Mouse (Mus musculus) neural tube, embryonic 11.5 days (tissue): ENCODE results near the gene Fhod1. TPM values are rescaled to one million over a fixed set of nuclear protein-coding genes. Genes with fewer than 3 reads are reported as not detected.

ENCODE experiments used
- ATAC-seq: fragments of 200-750 bp; cut with Nextera tagmentation; 2 replicates; pipeline ENCODE4 v1.8.0; 2017; ENCODE audit warnings: moderate number of reproducible peaks, mild to moderate bottlenecking, moderate TSS enrichment, moderate library complexity; ENCODE audit not compliant: insufficient read depth, low FRiP score, low TSS enrichment
- DNase-seq: peaks from one replicate; pipeline ENCODE4 v3.0.0-alpha.2; 2015; ENCODE audit warnings: low spot score
- H3K27ac ChIP-seq: fragments of 300-500 bp; sonication (generic); 2 replicates; pipeline ENCODE4 v1.5.1; 2014; ENCODE audit warnings: low read depth, mild to moderate bottlenecking, low read length
- H3K27me3 ChIP-seq: fragments of 300-500 bp; sonication (generic); 2 replicates; pipeline ENCODE4 v1.6.1; 2014; ENCODE audit warnings: mild to moderate bottlenecking, low read length, mixed read lengths; ENCODE audit not compliant: control insufficient read depth, insufficient read depth
- H3K36me3 ChIP-seq: fragments of 300-500 bp; sonication (generic); 2 replicates; pipeline ENCODE4 v1.6.1; 2014; ENCODE audit warnings: mild to moderate bottlenecking, low read length, moderate library complexity, mixed read lengths; ENCODE audit not compliant: control insufficient read depth, insufficient read depth
- H3K4me1 ChIP-seq: fragments of 300-500 bp; sonication (generic); 2 replicates; pipeline ENCODE4 v1.6.1; 2014; ENCODE audit warnings: low read length, mixed read lengths; ENCODE audit not compliant: control insufficient read depth, insufficient read depth
- H3K4me2 ChIP-seq: fragments of 300-500 bp; sonication (generic); 2 replicates; pipeline ENCODE4 v1.6.1; 2014; ENCODE audit warnings: low read depth, mild to moderate bottlenecking, moderate library complexity
- H3K4me3 ChIP-seq: fragments of 300-500 bp; sonication (generic); 2 replicates; pipeline ENCODE4 v1.5.1; 2014; ENCODE audit warnings: low read depth, low read length
- H3K9ac ChIP-seq: fragments of 300-500 bp; sonication (generic); 2 replicates; pipeline ENCODE4 v1.6.1; 2014; ENCODE audit warnings: mild to moderate bottlenecking, low read length
- H3K9me3 ChIP-seq: fragments of 300-500 bp; sonication (generic); 2 replicates; pipeline ENCODE4 v1.6.1; 2016; ENCODE audit warnings: low read length; ENCODE audit not compliant: control insufficient read depth
- WGBS: fragments of 180-500 bp; shearing (Covaris S2); extraction: QIAGEN DNeasy Blood & Tissue Kit; methylation state at CpG from one replicate; pipeline ENCODE4 v1.1.7; 2014; 5-methylcytosine and 5-hydroxymethylcytosine counted together
- polyA plus RNA-seq: library from polyadenylated mRNA; unstranded; fragments of >200 nt; fragmentation: Nextera tagmentation; extraction: Ambion mirVana; gene quantifications from 2 replicates; pipeline ENCODE4 v1.2.1, GENCODE M21; 2014

Fhod1 gene
- polyA plus RNA-seq, 1 experiment from 2014 or later: 1.8 TPM

DNA sequence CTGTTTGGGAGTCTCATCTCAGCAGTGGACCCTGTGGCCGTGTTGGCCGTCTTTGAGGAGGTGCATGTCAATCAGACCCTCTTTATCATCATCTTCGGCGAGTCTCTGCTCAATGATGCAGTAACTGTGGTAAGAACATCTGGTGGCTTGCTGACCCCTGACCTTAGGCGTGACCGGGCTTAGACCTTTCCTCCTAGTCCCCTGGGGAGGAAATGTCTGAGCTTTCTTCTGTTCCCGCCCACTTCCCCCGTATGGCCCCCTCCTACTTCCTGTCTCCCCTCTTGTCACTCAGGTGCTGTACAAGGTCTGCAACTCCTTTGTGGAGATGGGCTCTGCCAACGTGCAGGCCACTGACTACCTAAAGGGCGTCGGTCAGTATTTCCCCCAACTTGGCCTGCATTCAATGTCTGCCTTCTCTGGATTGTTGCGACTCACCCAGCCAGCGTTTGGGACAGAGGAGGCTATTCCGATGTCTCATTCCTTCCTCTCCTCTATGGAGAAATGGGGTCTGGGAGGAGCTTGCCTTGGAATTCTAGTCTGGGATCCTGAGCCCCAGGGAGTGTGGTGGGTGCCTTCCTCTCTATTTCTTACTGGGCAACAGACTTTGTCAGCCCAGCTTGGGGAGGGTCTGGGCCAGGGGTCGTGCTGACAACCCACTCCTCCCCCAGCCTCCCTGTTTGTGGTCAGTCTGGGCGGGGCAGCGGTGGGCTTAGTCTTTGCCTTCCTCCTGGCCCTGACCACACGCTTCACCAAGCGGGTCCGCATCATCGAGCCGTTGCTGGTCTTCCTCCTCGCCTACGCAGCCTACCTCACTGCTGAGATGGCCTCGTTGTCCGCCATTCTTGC, 7.6 kb upstream of the Fhod1 start:
- no peak for DNase-seq

DNA sequence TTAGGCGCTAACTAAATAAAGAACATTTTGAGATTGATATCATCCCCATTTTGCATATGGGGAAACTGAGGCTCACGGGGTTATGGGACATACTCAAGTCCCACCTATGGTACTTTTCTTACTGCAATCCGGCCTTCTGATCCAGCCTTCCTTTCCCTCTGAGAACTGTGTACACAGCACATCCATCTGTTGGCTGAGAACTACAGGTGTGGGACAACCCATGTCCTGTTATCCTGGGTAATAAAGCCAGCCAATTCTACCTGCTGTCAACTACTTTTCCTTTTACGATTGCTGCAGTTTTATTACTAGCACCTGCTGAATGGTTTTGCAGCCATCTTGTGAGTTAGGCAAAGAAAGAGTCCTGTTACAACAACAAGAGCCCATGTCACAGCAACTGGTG, 6.8 kb upstream of the Fhod1 start:
- WGBS: 73% methylated on average over 4 of the region's 4 CpGs
- Histone ChIP-seq H3K27me3 (0 out of 2 replicates have a peak, but pooled peaks cover 2% of the 10 kb centered on the region), H3K27ac (no peak overlapping the region), H3K4me2 (no peak overlapping the region), H3K4me3 (no peak overlapping the region), H3K9me3 (no peaks in the 10 kb centered on the region), H3K4me1 (peaks cover 10% of the 10 kb centered on the region), H3K9ac (no peak overlapping the region), H3K36me3 (no peaks in the 10 kb centered on the region)
- DNase-seq (no peak), ATAC-seq (no peak)

More for the DNA sequence above, 7.6 kb upstream of the Fhod1 start:
- Histone ChIP-seq H3K9me3 (no peaks in the 10 kb centered on the region), H3K27me3 (no peaks in the 10 kb centered on the region), H3K4me3 (no peak overlapping the region), H3K27ac (no peak overlapping the region), H3K4me2 (no peak overlapping the region), H3K9ac (no peak overlapping the region), H3K36me3 (no peaks in the 10 kb centered on the region), H3K4me1 (peaks cover 3% of the 10 kb centered on the region)
- WGBS: 63% methylated on average over 26 of the region's 26 CpGs
- no peak for ATAC-seq

DNA sequence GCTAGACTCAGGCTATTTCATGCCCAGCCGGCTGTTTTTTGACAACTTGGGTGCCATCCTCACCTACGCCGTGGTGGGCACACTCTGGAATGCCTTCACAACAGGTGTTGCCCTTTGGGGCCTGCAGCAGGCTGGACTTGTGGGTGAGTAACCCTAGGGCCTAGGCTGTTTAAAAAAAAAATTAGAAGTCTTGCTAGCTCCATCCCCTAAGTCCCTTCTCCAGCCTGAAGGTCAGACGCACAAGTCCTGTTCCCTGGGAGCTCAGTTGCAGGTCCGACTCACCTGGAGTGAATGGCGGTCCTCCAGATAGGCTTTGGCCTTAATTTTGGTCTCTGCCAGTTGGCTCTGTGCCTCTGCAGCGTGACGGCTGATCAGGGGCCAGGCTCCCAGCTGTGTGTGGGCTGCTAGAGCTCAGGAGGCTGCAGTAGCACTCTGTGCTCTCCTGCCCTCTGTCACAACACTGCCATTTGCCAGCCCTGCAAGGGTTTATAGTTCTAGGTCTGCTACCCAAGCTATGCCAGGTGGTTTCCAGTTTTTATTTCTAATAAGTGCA, 5.9 kb upstream of the Fhod1 start:
- Histone ChIP-seq H3K4me1 (peaks cover 10% of the 10 kb centered on the region), H3K9me3 (no peaks in the 10 kb centered on the region), H3K4me3 (no peak overlapping the region), H3K9ac (no peak overlapping the region), H3K36me3 (no peaks in the 10 kb centered on the region), H3K4me2 (no peak overlapping the region), H3K27ac (no peak overlapping the region), H3K27me3 (0 out of 2 replicates have a peak, but pooled peaks cover 2% of the 10 kb centered on the region)
- DNase-seq (no peak), ATAC-seq (no peak)
- 76% methylated on average over 8 of the region's 8 CpGs for WGBS

DNA sequence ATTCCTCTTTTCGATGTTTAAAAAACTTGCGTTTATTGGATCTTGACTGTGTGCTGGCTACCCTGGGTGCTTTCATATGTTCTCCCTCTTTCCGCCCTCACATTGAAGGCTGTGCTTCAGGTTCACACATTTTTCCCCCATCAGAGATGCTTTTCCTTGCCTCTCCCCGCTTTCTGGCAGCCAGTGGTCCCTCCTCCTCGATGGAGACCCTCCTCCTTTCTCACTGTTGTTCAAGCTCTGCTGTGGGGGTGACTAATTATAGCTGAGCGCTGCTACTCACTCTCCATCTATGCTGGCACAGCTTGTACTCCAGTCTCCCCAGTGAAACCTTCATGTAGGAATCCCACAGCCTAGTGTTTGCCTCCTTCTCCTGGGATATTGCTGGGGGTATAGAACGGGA, 2.4 kb upstream of the Fhod1 start:
- no peak overlapping the region for H3K4me3 ChIP-seq
- 43% methylated on average over 7 of the region's 7 CpGs for WGBS
- H3K9me3 ChIP-seq: no peaks in the 10 kb centered on the region
- H3K4me1 ChIP-seq: peaks cover 21% of the 10 kb centered on the region
- 0 out of 2 replicates have a peak, but pooled peaks cover 2% of the 10 kb centered on the region for H3K27me3 ChIP-seq
- no peak for DNase-seq
- no peak overlapping the region for H3K27ac ChIP-seq
- peak overlapping the region; percentile 97; the same call in 1 of the 2 replicates for H3K4me2 ChIP-seq
- no peak for ATAC-seq
- H3K9ac ChIP-seq: no peak overlapping the region
- H3K36me3 ChIP-seq: no peaks in the 10 kb centered on the region

DNA sequence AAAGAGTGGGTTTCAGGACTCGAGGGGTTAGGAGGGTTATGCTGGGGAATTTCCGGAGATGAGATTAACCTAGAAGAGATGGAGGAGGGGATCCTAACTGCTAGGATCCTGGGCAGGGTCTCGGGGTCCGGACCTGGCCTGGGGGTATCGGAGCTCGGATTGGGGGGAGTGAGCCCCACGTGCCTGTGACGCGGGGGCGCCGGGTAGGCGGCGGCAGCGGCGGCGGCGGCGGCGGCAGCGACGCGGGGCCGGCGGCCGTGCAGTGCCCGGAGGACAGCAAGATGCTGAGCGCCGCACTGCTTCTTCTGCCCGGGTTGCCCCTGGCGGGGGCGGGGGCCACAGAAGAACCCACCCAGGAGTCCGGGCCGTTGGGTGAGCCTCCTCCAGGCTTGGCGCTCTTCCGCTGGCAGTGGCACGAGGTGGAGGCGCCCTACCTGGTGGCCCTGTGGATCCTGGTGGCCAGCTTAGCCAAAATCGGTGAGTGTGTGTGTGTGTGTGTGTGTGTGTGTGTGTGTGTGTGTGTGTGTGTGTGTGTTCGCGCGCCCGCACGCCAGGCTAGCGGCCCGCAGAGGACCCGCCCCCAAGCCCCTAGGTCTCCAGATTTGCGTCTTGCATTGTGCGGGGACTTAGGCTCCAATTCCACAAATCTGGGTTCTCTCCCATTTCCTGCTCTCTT, 1.5 kb upstream of the Fhod1 start:
- no peak overlapping the region for H3K27ac ChIP-seq
- peak overlapping the region; percentile 76 for H3K9ac ChIP-seq
- no peaks in the 10 kb centered on the region for H3K36me3 ChIP-seq
- H3K27me3 ChIP-seq: 0 out of 2 replicates have a peak, but pooled peaks cover 2% of the 10 kb centered on the region
- DNase-seq: peak; percentile 71
- ATAC-seq: peak; percentile 15
- H3K9me3 ChIP-seq: no peaks in the 10 kb centered on the region
- peaks cover 21% of the 10 kb centered on the region; the same call in 1 of the 2 replicates for H3K4me1 ChIP-seq
- peak overlapping the region; percentile 97 for H3K4me2 ChIP-seq
- H3K4me3 ChIP-seq: peak overlapping the region; percentile 60
- under 1% methylated on average over 30 of the region's 48 CpGs for WGBS

DNA sequence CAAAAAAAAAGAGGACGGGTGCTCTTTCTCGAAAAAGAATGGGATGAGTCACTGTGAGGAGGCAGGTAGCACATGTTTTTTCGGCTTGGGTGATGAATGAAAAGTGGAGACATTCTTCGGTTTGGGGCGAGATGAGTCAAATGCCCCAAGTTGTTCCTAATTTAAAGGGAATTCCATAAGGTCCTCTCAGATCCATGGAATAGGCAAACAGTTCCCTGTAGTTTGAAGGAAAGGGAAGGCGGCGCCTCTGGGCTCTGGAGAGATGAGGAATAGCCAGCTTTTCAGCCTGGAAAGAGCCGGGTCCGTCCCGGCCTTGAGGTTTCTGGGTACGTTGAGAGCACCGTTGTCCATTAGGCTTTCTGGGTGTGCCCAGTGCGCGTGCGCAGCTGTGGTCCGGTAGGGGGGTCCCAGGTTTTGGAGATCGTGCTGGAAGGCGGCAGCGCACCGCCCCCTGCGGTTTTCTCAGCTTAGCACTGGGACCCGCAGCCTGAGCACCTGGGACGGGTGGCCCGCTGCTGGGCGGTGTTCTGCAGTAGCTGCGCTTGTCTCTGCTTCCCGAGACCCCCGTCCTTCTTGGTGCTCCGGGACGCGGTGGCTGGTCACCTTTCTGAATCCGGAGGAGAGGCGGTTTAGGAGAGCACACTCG, 820 bp upstream of the Fhod1 start, which contains the start of gene Slc9a5:
Gene Slc9a5, plus strand, starts transcription at position 394 of the 646 bp plus-strand sequence.
- Histone ChIP-seq H3K27me3 (0 out of 2 replicates have a peak, but pooled peaks cover 2% of the 10 kb centered on the region), H3K9ac (peak within 1 kb of the TSS; percentile 76), H3K4me3 (peak within 1 kb of the TSS; percentile 60), H3K27ac (peak within 1 kb of the TSS; percentile 46; the same call in 1 of the 2 replicates), H3K36me3 (no peaks in the 10 kb centered on the region), H3K4me1 (peaks cover 21% of the 10 kb centered on the region; the same call in 1 of the 2 replicates), H3K4me2 (peak within 1 kb of the TSS; percentile 97), H3K9me3 (no peaks in the 10 kb centered on the region)
- ATAC-seq: peak; percentile 20
- DNase-seq: peak; percentile 84
- under 1% methylated on average over 34 of the region's 34 CpGs for WGBS

DNA sequence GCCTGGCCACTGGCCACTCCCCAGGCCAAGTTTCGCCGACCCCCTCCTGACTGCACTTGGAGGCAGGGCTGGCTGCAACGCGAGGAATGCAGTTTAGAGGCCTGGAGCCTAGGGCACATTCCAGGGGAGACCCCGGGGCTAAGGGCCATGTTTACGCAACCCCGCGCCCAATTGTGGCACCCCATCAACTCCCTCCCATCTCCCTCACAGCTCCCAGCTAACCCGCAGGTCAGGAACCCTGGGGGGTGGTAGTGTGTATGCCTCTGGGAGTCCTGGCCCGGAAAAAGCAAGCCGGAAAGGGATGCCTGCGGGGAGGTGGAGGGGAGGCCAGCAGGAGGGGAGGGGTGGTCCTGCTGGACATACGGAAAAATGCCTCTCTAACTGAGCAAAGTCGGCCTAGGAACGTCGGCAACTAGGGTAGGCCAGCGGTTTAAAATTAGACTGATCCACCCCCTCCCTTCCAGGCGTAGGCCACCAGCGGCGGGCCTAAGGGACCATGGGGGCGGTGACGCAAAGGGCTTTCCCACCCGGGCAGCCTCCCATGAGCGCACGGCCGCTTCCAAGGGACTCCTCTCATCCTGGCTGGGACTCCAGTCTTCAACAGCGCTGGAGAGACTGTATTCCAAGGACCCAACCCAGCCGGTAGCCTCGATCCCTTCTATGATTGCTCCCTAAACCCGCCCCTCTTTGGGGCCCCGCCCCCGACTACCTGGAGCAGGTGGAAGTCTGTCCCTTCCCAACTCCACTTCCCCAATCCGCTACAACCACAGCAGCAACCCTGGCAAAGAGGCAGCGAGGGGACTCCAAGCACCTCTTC, 934 bp downstream of the Fhod1 start:
- Histone ChIP-seq H3K27ac (0 out of 2 replicates have a peak overlapping the region, but pooled peaks have one; percentile 46), H3K9ac (peak overlapping the region; percentile 55), H3K4me1 (peaks cover 21% of the 10 kb centered on the region; the same call in 1 of the 2 replicates), H3K4me3 (peak overlapping the region; percentile 60), H3K36me3 (no peaks in the 10 kb centered on the region), H3K4me2 (peak overlapping the region; percentile 97), H3K27me3 (0 out of 2 replicates have a peak, but pooled peaks cover 2% of the 10 kb centered on the region), H3K9me3 (no peaks in the 10 kb centered on the region)
- ATAC-seq (peak; percentile 14), DNase-seq (peak; percentile 41)
- under 1% methylated on average over 34 of the region's 34 CpGs for WGBS
